Mouse (Mus musculus): ENCODE measurements at regions not wholly inside any gene's neighbourhood (a gene's known extent, or its start where the extent isn't known, plus 50 kb on each side); places are given as distances from the start of the nearest gene placed in this dataset.

GRCm38 (mm10) chr4:99348674-99349073 lies 53.0 kb downstream of the Gm12689 start:
- DNase-seq (ENCODE audit: inconsistent ontology term) = no peak

- DNase-seq (ENCODE audit: inconsistent ontology term) = no peak
Observed at GRCm38 (mm10) chr4:99353122-99353774, 57.5 kb downstream of the Gm12689 start.

- no peak for DNase-seq (ENCODE audit: inconsistent ontology term)
Observed at GRCm38 (mm10) chr4:99354241-99354640, 58.5 kb downstream of the Gm12689 start.

GRCm38 (mm10) chr4:99354835-99355234 lies 59.1 kb downstream of the Gm12689 start:
- DNase-seq (ENCODE audit: inconsistent ontology term) = no peak

- DNase-seq (ENCODE audit: inconsistent ontology term) = no peak
Observed at GRCm38 (mm10) chr4:99368036-99368435, 72.3 kb downstream of the Gm12689 start.

GRCm38 (mm10) chr4:99371162-99371561 lies 75.5 kb downstream of the Gm12689 start:
- no peak for DNase-seq (ENCODE audit: inconsistent ontology term)

- DNase-seq (ENCODE audit: inconsistent ontology term) = no peak
Observed at GRCm38 (mm10) chr4:99376171-99376570, 80.5 kb downstream of the Gm12689 start.

- DNase-seq (ENCODE audit: inconsistent ontology term) = no peak
Observed at GRCm38 (mm10) chr4:99376911-99377310, 81.2 kb downstream of the Gm12689 start.

- no peak for DNase-seq (ENCODE audit: inconsistent ontology term)
Observed at GRCm38 (mm10) chr4:99379983-99380382, 84.3 kb downstream of the Gm12689 start.

- DNase-seq (ENCODE audit: inconsistent ontology term) = peak; percentile 71
Observed at GRCm38 (mm10) chr4:99385381-99385780, 89.7 kb downstream of the Gm12689 start.

GRCm38 (mm10) chr4:99389428-99389827 lies 93.7 kb downstream of the Gm12689 start:
- peak; percentile 35 for DNase-seq (ENCODE audit: inconsistent ontology term)

GRCm38 (mm10) chr4:99392986-99393385 lies 97.3 kb downstream of the Gm12689 start:
- DNase-seq (ENCODE audit: inconsistent ontology term) = peak; percentile 63

- DNase-seq (ENCODE audit: inconsistent ontology term) = no peak
Observed at GRCm38 (mm10) chr4:99394244-99394643, 98.5 kb downstream of the Gm12689 start.

- DNase-seq (ENCODE audit: inconsistent ontology term) = no peak
Observed at GRCm38 (mm10) chr4:99407466-99407865, 111.8 kb downstream of the Gm12689 start.

- no peak for DNase-seq (ENCODE audit: inconsistent ontology term)
Observed at GRCm38 (mm10) chr4:99423449-99423848, 127.7 kb downstream of the Gm12689 start.

GRCm38 (mm10) chr4:99445077-99445754 lies 149.5 kb downstream of the Gm12689 start:
- peak; percentile 15 for DNase-seq (ENCODE audit: inconsistent ontology term)

- DNase-seq (ENCODE audit: inconsistent ontology term) = no peak
Observed at GRCm38 (mm10) chr4:99445755-99446128, 150.0 kb downstream of the Gm12689 start.

GRCm38 (mm10) chr4:99458984-99459383 lies 163.3 kb downstream of the Gm12689 start:
- DNase-seq (ENCODE audit: inconsistent ontology term) = no peak

GRCm38 (mm10) chr4:99459436-99459835 lies 163.7 kb downstream of the Gm12689 start:
- DNase-seq (ENCODE audit: inconsistent ontology term) = peak; percentile 88

GRCm38 (mm10) chr4:99465493-99465892 lies 169.8 kb downstream of the Gm12689 start:
- DNase-seq (ENCODE audit: inconsistent ontology term) = no peak

- no peak for DNase-seq (ENCODE audit: inconsistent ontology term)
Observed at GRCm38 (mm10) chr4:99475701-99476218, 180.1 kb downstream of the Gm12689 start.

GRCm38 (mm10) chr4:99484271-99484670 lies 171.8 kb upstream of the Foxd3 start:
- DNase-seq (ENCODE audit: inconsistent ontology term) = no peak

All from Muller cell, postnatal 12 days (primary cell).